12 mouse cellular contexts compared by ENCODE assay signal in the genomic region with DNA sequence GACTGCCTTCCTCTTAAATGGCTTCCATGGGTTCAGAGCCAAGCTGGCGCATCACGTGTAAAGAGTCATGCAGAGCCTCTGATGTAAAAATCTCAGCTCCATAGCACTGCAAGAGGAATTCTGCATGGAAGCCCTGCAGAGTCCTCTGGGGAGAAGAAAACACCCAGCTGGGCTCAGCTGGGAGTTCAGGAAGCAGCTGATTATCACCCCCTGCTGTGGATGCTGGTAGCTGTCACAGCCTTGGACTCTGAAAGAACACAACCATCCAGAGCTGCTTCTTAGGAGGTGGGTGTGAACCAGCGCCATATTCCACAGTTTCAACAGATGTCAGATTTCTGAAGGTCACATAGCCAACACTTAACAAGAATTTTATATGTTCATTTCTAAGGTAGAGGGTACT.
"Had no signal": no experiment of that assay in that cellular context is flagged by ENCODE, and none has a peak within 500 bp of the region (broad histone marks: within the 10 kb centered on the region; RNA-seq: fewer than 3 reads in every experiment).

No protein-coding gene starts in this region.

- H3K27me3 ChIP-seq: limb, embryonic 15.5 days; liver, embryonic 12.5 days; midbrain, embryonic 15.5 days; neural tube, embryonic 12.5 days had no signal

- H3K4me1 ChIP-seq: limb, embryonic 15.5 days; liver, embryonic 12.5 days; midbrain, embryonic 15.5 days; neural tube, embryonic 12.5 days had no signal

- H3K36me3 ChIP-seq: limb, embryonic 15.5 days; liver, embryonic 12.5 days; midbrain, embryonic 15.5 days; neural tube, embryonic 12.5 days had no signal

- H3K9me3 ChIP-seq: limb, embryonic 15.5 days; liver, embryonic 12.5 days; midbrain, embryonic 15.5 days; neural tube, embryonic 12.5 days had no signal

- H3K4me2 ChIP-seq: limb, embryonic 15.5 days; liver, embryonic 12.5 days; midbrain, embryonic 11.5 days; midbrain, embryonic 15.5 days; neural tube, embryonic 12.5 days had no signal

- H3K9ac ChIP-seq: limb, embryonic 15.5 days; liver, embryonic 12.5 days; midbrain, embryonic 15.5 days; neural tube, embryonic 12.5 days had no signal

- DNase-seq: kidney, adult 18-20 months; layer of hippocampus, adult 9-11 months; layer of hippocampus, postnatal 36 days; lung, postnatal 4 days; right cerebral cortex, postnatal 25 days; thymus, postnatal 36 days had no signal

- ATAC-seq: liver, embryonic 12.5 days; midbrain, embryonic 15.5 days had no signal

- H3K27ac ChIP-seq: kidney, postnatal 0 days; limb, embryonic 15.5 days; liver, embryonic 12.5 days; midbrain, embryonic 15.5 days; neural tube, embryonic 12.5 days had no signal

- H3K4me3 ChIP-seq: limb, embryonic 15.5 days; liver, embryonic 12.5 days; midbrain, embryonic 15.5 days; neural tube, embryonic 12.5 days had no signal
